Mouse (Mus musculus) MEL (cell line): ENCODE data around the gene Josd2. TPM values are rescaled to one million over a fixed set of nuclear protein-coding genes. Genes with fewer than 3 reads are reported as not detected.

Experiments
- DNase-seq: peaks from one replicate; pipeline ENCODE4 v3.0.0; 2011; ENCODE audit warnings: low read depth, low spot score
- H3K27ac ChIP-seq: 2 replicates; pipeline ENCODE4 v1.5.1; 2012; ENCODE audit warnings: low read depth, mild to moderate bottlenecking, control low read depth, low read length, moderate library complexity; ENCODE audit not compliant: control insufficient read depth
- H3K27me3 ChIP-seq, 2 experiments: fragments of 150-350 bp in 1 of 2; sonication (generic) in 1 of 2; 2 replicates each; pipeline ENCODE4 v1.6.1; 2012; ENCODE audit warnings: low read length in 2 of 2, mild to moderate bottlenecking in 2 of 2, improper control_type of control experiment in 1 of 2, moderate library complexity in 1 of 2; ENCODE audit not compliant: insufficient read depth in 2 of 2, control insufficient read depth in 1 of 2
- H3K36me3 ChIP-seq, 2 experiments: 2 replicates each; pipeline ENCODE4 v1.6.1; 2012 to 2014; ENCODE audit warnings: low read length in 2 of 2, improper control_type of control experiment in 1 of 2, inconsistent platforms in 1 of 2, mild to moderate bottlenecking in 1 of 2; ENCODE audit not compliant: insufficient read depth in 2 of 2, control insufficient read depth in 1 of 2
- H3K4me1 ChIP-seq, 2 experiments: fragments of 150-350 bp in 1 of 2; sonication (generic) in 1 of 2; 2 replicates each; pipeline ENCODE4 v1.6.1; 2012; ENCODE audit warnings: low read length in 2 of 2, improper control_type of control experiment in 1 of 2, mild to moderate bottlenecking in 1 of 2; ENCODE audit not compliant: insufficient read depth in 2 of 2, control insufficient read depth in 1 of 2
- H3K4me3 ChIP-seq, 2 experiments: fragments of 150-350 bp in 1 of 2; sonication (generic) in 1 of 2; 2 replicates each; pipeline ENCODE4 v1.5.1; 2012; ENCODE audit warnings: low read depth in 2 of 2, low read length in 2 of 2, mild to moderate bottlenecking in 2 of 2, moderate library complexity in 2 of 2, control low read depth in 1 of 2, improper control_type of control experiment in 1 of 2; ENCODE audit not compliant: control insufficient read depth in 1 of 2, insufficient read depth in 1 of 2
- H3K79me2 ChIP-seq: 2 replicates; pipeline ENCODE4 v1.6.1; 2012; ENCODE audit warnings: mild to moderate bottlenecking, low read length, moderate library complexity; ENCODE audit not compliant: control insufficient read depth, poor library complexity, insufficient read depth
- H3K9ac ChIP-seq: 2 replicates; pipeline ENCODE4 v1.6.1; 2012; ENCODE audit warnings: low read depth, mild to moderate bottlenecking, control low read depth, low read length, moderate library complexity; ENCODE audit not compliant: control insufficient read depth, poor library complexity, severe bottlenecking
- H3K9me3 ChIP-seq: fragments of 150-350 bp; sonication (generic); replicated peaks from 2 replicates; pipeline ENCODE4 v1.6.1; 2012; ENCODE audit warnings: mild to moderate bottlenecking, low read length, improper control_type of control experiment, moderate library complexity; ENCODE audit not compliant: insufficient read depth
- BHLHE40 ChIP-seq: IDR thresholded peaks from 2 replicates; pipeline ENCODE4 v1.6.1; 2012; ENCODE audit warnings: low read depth, mild to moderate bottlenecking, inconsistent platforms, low read length, improper control_type of control experiment, borderline replicate concordance
- CHD1 ChIP-seq: IDR thresholded peaks from 2 replicates; pipeline ENCODE4 v1.6.1; 2012; ENCODE audit warnings: low read depth, mild to moderate bottlenecking, inconsistent platforms, low read length, improper control_type of control experiment
- CHD2 ChIP-seq: IDR thresholded peaks from 2 replicates; pipeline ENCODE4 v1.6.1; 2011; ENCODE audit warnings: low read length, improper control_type of control experiment
- CTCF ChIP-seq, 3 experiments: IDR thresholded peaks in 2 of 3; conservative IDR thresholded peaks in 1 of 3; 2 replicates each; pipeline ENCODE4 v1.5.1; 2011 to 2012; ENCODE audit warnings: low read length in 3 of 3, low read depth in 2 of 3, mild to moderate bottlenecking in 2 of 3, improper control_type of control experiment in 1 of 3, inconsistent platforms in 1 of 3, mixed read lengths in 1 of 3, moderate library complexity in 1 of 3; ENCODE audit not compliant: control insufficient read depth in 1 of 3, insufficient read depth in 1 of 3, poor library complexity in 1 of 3, severe bottlenecking in 1 of 3
- E2F4 ChIP-seq: IDR thresholded peaks from 2 replicates; pipeline ENCODE4 v1.6.1; 2011; ENCODE audit warnings: low read depth, low read length, improper control_type of control experiment, borderline replicate concordance
- ELF1 ChIP-seq: IDR thresholded peaks from 2 replicates; pipeline ENCODE4 v1.6.1; 2014; ENCODE audit warnings: low read depth, mild to moderate bottlenecking, inconsistent platforms, low read length, improper control_type of control experiment, moderate library complexity
- EP300 ChIP-seq, 2 experiments: IDR thresholded peaks; 2 replicates each; pipeline ENCODE4 v1.6.1; 2011; ENCODE audit warnings: improper control_type of control experiment in 2 of 2, low read length in 2 of 2, low read depth in 1 of 2, mild to moderate bottlenecking in 1 of 2
- ETS1 ChIP-seq: IDR thresholded peaks from 2 replicates; pipeline ENCODE4 v1.6.1; 2012; ENCODE audit warnings: low read depth, mild to moderate bottlenecking, inconsistent platforms, low read length, improper control_type of control experiment, moderate library complexity
- GABPA ChIP-seq: IDR thresholded peaks from 2 replicates; pipeline ENCODE4 v1.6.1; 2012; ENCODE audit warnings: low read depth, mild to moderate bottlenecking, inconsistent platforms, low read length, improper control_type of control experiment, moderate library complexity
- HCFC1 ChIP-seq: IDR thresholded peaks from 2 replicates; pipeline ENCODE4 v1.6.1; 2012; ENCODE audit warnings: low read depth, mild to moderate bottlenecking, inconsistent platforms, low read length, improper control_type of control experiment, moderate library complexity
- JUND ChIP-seq: IDR thresholded peaks from 2 replicates; pipeline ENCODE4 v1.6.1; 2011; ENCODE audit warnings: low read depth, mild to moderate bottlenecking, improper control_type of control experiment, low read length
- KAT2A ChIP-seq: conservative IDR thresholded peaks from 2 replicates; pipeline ENCODE4 v1.6.1; 2012; ENCODE audit warnings: low read depth, low read length, improper control_type of control experiment, inconsistent platforms
- MAFK ChIP-seq: IDR thresholded peaks from 2 replicates; pipeline ENCODE4 v1.6.1; 2011; ENCODE audit warnings: low read depth, mild to moderate bottlenecking, low read length, improper control_type of control experiment, borderline replicate concordance
- MAX ChIP-seq: IDR thresholded peaks from 2 replicates; pipeline ENCODE4 v1.6.1; 2011; ENCODE audit warnings: low read length, improper control_type of control experiment
- MAZ ChIP-seq: IDR thresholded peaks from 2 replicates; pipeline ENCODE4 v1.6.1; 2012; ENCODE audit warnings: low read depth, mild to moderate bottlenecking, inconsistent platforms, low read length, improper control_type of control experiment
- MEF2A ChIP-seq: IDR thresholded peaks from 2 replicates; pipeline ENCODE4 v1.6.1; 2014; ENCODE audit warnings: low read depth, mild to moderate bottlenecking, inconsistent platforms, low read length, improper control_type of control experiment; ENCODE audit not compliant: poor library complexity, insufficient replicate concordance, severe bottlenecking; ENCODE audit errors: extremely low read depth
- MXI1 ChIP-seq: IDR thresholded peaks from 2 replicates; pipeline ENCODE4 v1.6.1; 2011; ENCODE audit warnings: mild to moderate bottlenecking, low read depth, low read length, improper control_type of control experiment
- MYB ChIP-seq: IDR thresholded peaks from 2 replicates; pipeline ENCODE4 v1.6.1; 2011; ENCODE audit warnings: mild to moderate bottlenecking, low read depth, low read length, improper control_type of control experiment
- MYC ChIP-seq: IDR thresholded peaks from 2 replicates; pipeline ENCODE4 v1.6.1; 2011; ENCODE audit warnings: low read depth, mild to moderate bottlenecking, low read length, improper control_type of control experiment, moderate library complexity
- NRF1 ChIP-seq: IDR thresholded peaks from 2 replicates; pipeline ENCODE4 v1.6.1; 2014; ENCODE audit warnings: low read depth, mild to moderate bottlenecking, inconsistent platforms, low read length, improper control_type of control experiment, moderate library complexity; ENCODE audit not compliant: poor library complexity, insufficient read depth, severe bottlenecking
- POLR2AphosphoS2 ChIP-seq: IDR thresholded peaks from 2 replicates; pipeline ENCODE4 v1.6.1; 2011; ENCODE audit warnings: low read length, improper control_type of control experiment
- POLR2AphosphoS5 ChIP-seq: IDR thresholded peaks from 2 replicates; pipeline ENCODE4 v1.6.1; 2012; ENCODE audit warnings: low read depth, borderline replicate concordance, mild to moderate bottlenecking, inconsistent platforms, low read length, moderate library complexity, mixed read lengths
- RCOR1 ChIP-seq: IDR thresholded peaks from 2 replicates; pipeline ENCODE4 v1.6.1; 2012; ENCODE audit warnings: low read depth, mild to moderate bottlenecking, inconsistent platforms, low read length, improper control_type of control experiment
- SIN3A ChIP-seq: IDR thresholded peaks from 2 replicates; pipeline ENCODE4 v1.6.1; 2012; ENCODE audit warnings: low read length, improper control_type of control experiment, inconsistent platforms
- SMC3 ChIP-seq: IDR thresholded peaks from 2 replicates; pipeline ENCODE4 v1.6.1; 2011; ENCODE audit warnings: low read depth, low read length, improper control_type of control experiment
- TAL1 ChIP-seq: IDR thresholded peaks from 2 replicates; pipeline ENCODE4 v1.6.1; 2012; ENCODE audit warnings: mild to moderate bottlenecking, inconsistent platforms, low read length, moderate library complexity, mixed read lengths
- TBP ChIP-seq: IDR thresholded peaks from 2 replicates; pipeline ENCODE4 v1.8.0; 2011; ENCODE audit warnings: low read depth, low read length, improper control_type of control experiment
- TCF12 ChIP-seq: IDR thresholded peaks from 2 replicates; pipeline ENCODE4 v1.6.1; 2014; ENCODE audit warnings: low read depth, mild to moderate bottlenecking, inconsistent platforms, low read length, improper control_type of control experiment, moderate library complexity
- UBTF ChIP-seq: IDR thresholded peaks from 2 replicates; pipeline ENCODE4 v1.6.1; 2012; ENCODE audit warnings: low read depth, mild to moderate bottlenecking, inconsistent platforms, low read length, improper control_type of control experiment, moderate library complexity, borderline replicate concordance; ENCODE audit not compliant: insufficient read depth
- USF1 ChIP-seq: IDR thresholded peaks from 2 replicates; pipeline ENCODE4 v1.6.1; 2014; ENCODE audit warnings: low read depth, mild to moderate bottlenecking, inconsistent platforms, low read length, improper control_type of control experiment, moderate library complexity
- USF2 ChIP-seq, 2 experiments: IDR thresholded peaks; 2 replicates each; pipeline ENCODE4 v1.6.1; 2011 to 2012; ENCODE audit warnings: improper control_type of control experiment in 2 of 2, low read length in 2 of 2, borderline replicate concordance in 1 of 2, inconsistent platforms in 1 of 2, low read depth in 1 of 2, mild to moderate bottlenecking in 1 of 2; ENCODE audit not compliant: insufficient read depth in 1 of 2
- ZC3H11A ChIP-seq: IDR thresholded peaks from 2 replicates; pipeline ENCODE4 v1.6.1; 2012; ENCODE audit warnings: low read depth, mild to moderate bottlenecking, inconsistent platforms, low read length, improper control_type of control experiment
- ZKSCAN1 ChIP-seq: IDR thresholded peaks from 2 replicates; pipeline ENCODE4 v1.6.1; 2012; ENCODE audit warnings: low read depth, mild to moderate bottlenecking, inconsistent platforms, low read length, improper control_type of control experiment, moderate library complexity
- ZMIZ1 ChIP-seq: IDR thresholded peaks from 2 replicates; pipeline ENCODE4 v1.6.1; 2012; ENCODE audit warnings: low read depth, mild to moderate bottlenecking, inconsistent platforms, low read length, improper control_type of control experiment, moderate library complexity
- ZNF384 ChIP-seq: IDR thresholded peaks from 2 replicates; pipeline ENCODE4 v1.6.1; 2012; ENCODE audit warnings: low read depth, mild to moderate bottlenecking, inconsistent platforms, low read length, improper control_type of control experiment
- polyA plus RNA-seq, 2 experiments: library from polyadenylated mRNA; stranded (reverse) in 1 of 2; unstranded in 1 of 2; fragments of >175 nt in 1 of 2; fragments of >200 nt in 1 of 2; gene quantifications; 2 replicates each; pipeline versions ENCODE4 v1.2.1 to v1.2.4; 2012; ENCODE audit warnings: low replicate concordance in 2 of 2, low read depth in 1 of 2; ENCODE audit not compliant: insufficient read length in 2 of 2, insufficient read depth in 1 of 2, missing spikeins in 1 of 2
- total RNA-seq: library from RNA; depleted of rRNA; stranded (reverse); fragments of 300-350 nt; gene quantifications from 2 replicates; pipeline ENCODE4 v1.2.3, GENCODE M21; 2012; rRNA removed

The Josd2 gene
- 58.4 and 95.5 TPM in 2 replicates for total RNA-seq
- polyA plus RNA-seq, result 100 to 1,000 TPM in 1 of 2 experiments, not detected in 1; 141 TPM

DNA sequence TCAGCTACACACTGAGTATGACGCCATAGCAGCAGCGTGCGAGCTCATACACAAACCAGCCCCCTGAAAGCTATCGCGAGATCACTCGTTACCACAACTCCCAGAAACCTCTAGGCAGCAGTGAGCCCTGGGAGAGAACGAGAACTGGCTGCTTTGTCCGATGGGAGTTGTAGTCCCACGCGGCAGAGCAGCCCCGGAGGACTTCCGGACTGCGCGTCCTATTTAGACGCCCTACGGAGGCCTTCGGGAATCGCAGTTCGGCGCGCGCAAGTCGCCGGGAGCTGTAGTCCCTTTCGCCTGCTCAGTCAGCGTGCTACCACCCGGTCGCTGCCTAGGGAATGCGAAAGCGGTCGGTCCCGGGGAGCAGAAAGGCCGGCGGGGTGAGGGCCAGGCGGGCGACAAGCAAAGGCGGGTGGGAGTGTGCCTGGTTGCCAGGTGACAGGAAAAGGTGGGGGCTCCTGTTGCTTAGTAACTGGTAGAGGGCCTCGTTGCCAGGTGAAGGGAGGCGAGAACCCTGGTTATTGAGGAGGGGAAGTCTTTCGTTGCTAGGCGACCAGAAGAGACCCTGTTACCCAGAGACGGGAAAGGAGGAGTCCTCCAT lies at the start of gene Josd2:
Gene Josd2 (plus strand): TSS at position 170 of the 601 bp plus-strand sequence.
- Histone ChIP-seq H3K4me3 (peak within 1 kb of the TSS; percentile 58 to 76), H3K27ac (peak within 1 kb of the TSS; percentile 25; the same call in 1 of the 2 replicates), H3K9ac (peak within 1 kb of the TSS; percentile 74), H3K36me3 (no peaks in the 10 kb centered on the region), H3K27me3 (no peaks in the 10 kb centered on the region), H3K4me1 (peaks cover 0 to 13% of the 10 kb centered on the region in 2 experiments; a peak in 2 of 4 replicates), H3K9me3 (no peaks in the 10 kb centered on the region), H3K79me2 (peaks cover 3% of the 10 kb centered on the region)
- DNase-seq, result peak; percentile 99
- TF ChIP-seq USF2 (IDR thresholded peaks at IDR 0.05; ENCODE audit: borderline replicate concordance in 1 of 2, insufficient read depth in 1 of 2, low read depth in 1 of 2, low read length in 2 of 2) (no peak), ZNF384 (no peak), CHD2 (peak; percentile 97), CHD1 (no peak), SMC3 (no peak), EP300 (IDR thresholded peaks at IDR 0.05; ENCODE audit: low read depth in 1 of 2, low read length in 2 of 2) (no peak), E2F4 (no peak), MYB (no peak), MXI1 (peak; percentile 84), CTCF (IDR thresholded peaks at IDR 0.05 in 2 of 3, conservative IDR thresholded peaks at IDR 0.05 in 1 of 3; ENCODE audit: control insufficient read depth in 1 of 3, insufficient read depth in 1 of 3, low read depth in 2 of 3, low read length in 3 of 3, poor library complexity in 1 of 3, severe bottlenecking in 1 of 3) (no peak), ZMIZ1 (0 out of 2 replicates have a peak, but pooled peaks have one; percentile 64), ZC3H11A (no peak), TCF12 (0 out of 2 replicates have a peak, but pooled peaks have one; percentile 25), MAFK (no peak), MAX (no peak; the same call in 1 of the 2 replicates), KAT2A (peak; percentile 94), UBTF (no peak), USF1 (peak; percentile 18; the same call in 1 of the 2 replicates), TBP (peak; percentile 81), RCOR1 (no peak), POLR2AphosphoS5 (no peak), ELF1 (peak; percentile 99), SIN3A (peak; percentile 96), MYC (peak; percentile 65; the same call in 1 of the 2 replicates), TAL1 (no peak), POLR2AphosphoS2 (peak; percentile 71; the same call in 1 of the 2 replicates), ZKSCAN1 (no peak), HCFC1 (peak; percentile 98), ETS1 (peak; percentile 41; the same call in 1 of the 2 replicates), GABPA (no peak; the same call in 1 of the 2 replicates), MAZ (peak; percentile 92), JUND (no peak), BHLHE40 (no peak), MEF2A (no peak), NRF1 (peak; percentile 64)
